Mouse (Mus musculus) regulatory T cell (primary cell): ENCODE results near the gene Cox7a1.
"Not testable (repeated sequence)": the region's sequence is repeated elsewhere in the genome, so short reads cannot be mapped to it uniquely, and the experiment has no call there.

Experiments
- in situ Hi-C: fragments of 300-600 bp; cut with MboI, MseI; formaldehyde crosslinking; loops from one replicate; pipeline ENCODE4 v1.15.1; 2025; ENCODE audit warnings: high pct_unique_total_duplicates

Cox7a1 gene

GRCm38 (mm10) chr7:30193013-30193412 lies 9.1 kb downstream of the Cox7a1 start:
- in situ Hi-C loops: no loop called here

DNA sequence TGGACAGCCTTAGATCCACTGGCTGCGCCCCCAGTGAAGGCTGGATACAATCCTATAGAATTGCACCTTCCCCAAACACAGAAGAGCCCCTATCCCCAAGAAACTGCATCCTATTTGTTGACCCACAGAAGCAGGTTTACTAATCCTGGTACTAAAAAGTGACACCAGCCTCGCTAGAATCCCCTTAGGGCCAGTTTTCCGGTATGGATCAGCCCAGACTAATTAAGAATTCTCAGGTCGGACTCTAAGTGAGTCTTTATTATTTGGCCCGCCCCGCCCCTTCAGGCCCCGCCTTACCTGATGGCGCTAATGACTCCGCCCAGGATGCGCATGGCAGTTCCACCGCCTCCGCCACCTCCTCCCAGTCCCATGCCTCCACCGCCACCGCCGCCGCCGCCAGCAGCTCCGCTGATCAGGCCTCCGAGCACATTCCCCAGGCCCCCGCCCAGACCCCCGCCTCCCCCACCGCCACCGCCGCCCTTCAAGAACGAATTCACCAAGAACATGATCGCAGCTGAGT lies 9.7 kb downstream of the Cox7a1 start:
- in situ Hi-C loops: no loop called here

- in situ Hi-C loops: no loop called here
Measured at GRCm38 (mm10) chr7:30194101-30194831, 10.3 kb downstream of the Cox7a1 start.

DNA sequence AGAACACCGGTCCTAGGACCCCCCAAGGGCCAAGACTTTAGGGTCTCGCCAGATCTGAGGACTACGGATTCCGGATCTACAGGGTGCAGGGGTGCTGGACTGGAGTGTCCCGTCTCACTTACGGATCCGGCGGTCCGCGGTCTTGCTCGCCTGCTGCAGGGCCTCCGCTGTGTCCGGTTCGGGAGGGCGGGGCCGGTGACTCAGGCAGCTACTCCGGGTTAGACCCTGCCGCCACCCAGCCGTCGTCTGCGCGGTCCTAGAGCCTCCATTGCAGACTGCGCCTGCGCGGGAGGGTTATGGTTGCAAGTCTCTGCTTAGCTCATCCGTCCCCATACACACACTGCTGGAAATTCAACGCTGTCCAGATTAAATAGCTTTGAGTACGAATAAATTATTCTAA lies 10.9 kb downstream of the Cox7a1 start:
- in situ Hi-C loops: no loop called here

GRCm38 (mm10) chr7:30195461-30195860 lies 11.5 kb downstream of the Cox7a1 start:
- in situ Hi-C loops: no loop called here

- in situ Hi-C loops: no loop called here
Measured at GRCm38 (mm10) chr7:30196171-30196570, 12.2 kb downstream of the Cox7a1 start.

DNA sequence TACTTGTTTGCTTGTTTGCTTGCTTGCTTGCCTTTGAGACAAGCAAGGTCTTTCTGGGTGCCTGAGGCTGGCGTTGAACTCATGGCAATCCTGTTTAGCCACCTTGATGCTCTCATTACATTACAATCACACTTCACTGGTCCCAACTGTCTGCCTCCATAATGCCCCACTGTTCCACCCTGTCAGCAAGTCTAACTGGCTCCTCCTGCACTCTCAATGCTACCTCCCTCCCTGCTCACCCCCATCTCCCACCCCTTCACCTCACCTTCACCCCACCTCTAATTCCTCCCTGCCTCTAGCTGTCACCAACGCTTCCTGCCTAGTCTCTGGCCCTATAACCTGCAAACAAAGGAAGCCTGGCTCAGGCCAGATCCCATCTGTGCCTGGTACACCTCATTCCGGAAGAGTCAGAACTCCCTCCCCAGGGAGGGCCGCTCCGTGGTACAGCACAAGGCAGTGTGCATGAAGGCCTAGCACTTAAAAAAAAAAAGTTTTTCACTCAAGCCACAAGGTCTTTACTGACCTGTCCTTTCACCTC lies 13.7 kb downstream of the Cox7a1 start:
- in situ Hi-C loops: no loop called here

GRCm38 (mm10) chr7:30198481-30198971 lies 14.6 kb downstream of the Cox7a1 start, which contains the start of gene Capns1:
TSS of gene Capns1 (minus strand) at chr7:30198811.
- in situ Hi-C loops: no loop called here

DNA sequence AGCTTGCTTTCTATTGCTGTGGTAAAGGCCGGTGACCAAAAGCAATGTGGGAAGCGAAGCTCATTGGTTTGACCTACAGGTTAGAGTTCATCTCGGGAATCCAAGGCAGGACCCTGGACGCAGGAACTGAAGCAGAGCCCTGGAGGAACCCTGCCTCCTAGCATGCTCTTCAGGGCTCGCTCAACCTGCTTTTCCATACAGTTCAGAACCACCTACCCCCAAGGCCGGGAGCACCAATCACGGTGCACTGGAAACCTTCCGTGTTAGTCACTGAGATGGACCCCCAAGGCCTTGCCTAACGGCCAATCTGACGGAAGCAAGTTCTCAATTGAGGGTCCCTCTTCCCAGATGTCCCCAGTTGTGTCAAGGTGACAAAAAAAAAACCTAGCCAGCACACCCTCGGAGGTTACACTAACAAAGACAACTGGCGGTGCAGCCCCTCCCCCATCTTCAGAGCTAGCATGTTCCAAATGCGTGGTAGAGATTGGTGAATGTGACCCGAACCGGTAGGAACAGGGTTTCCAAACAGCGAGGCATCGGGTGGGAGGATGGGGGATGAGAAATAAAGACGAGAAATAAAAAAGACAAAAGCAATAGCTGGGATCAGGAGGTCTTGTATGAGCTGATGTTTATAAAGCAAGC lies 15.7 kb downstream of the Cox7a1 start:
- in situ Hi-C loops: no loop called here

DNA sequence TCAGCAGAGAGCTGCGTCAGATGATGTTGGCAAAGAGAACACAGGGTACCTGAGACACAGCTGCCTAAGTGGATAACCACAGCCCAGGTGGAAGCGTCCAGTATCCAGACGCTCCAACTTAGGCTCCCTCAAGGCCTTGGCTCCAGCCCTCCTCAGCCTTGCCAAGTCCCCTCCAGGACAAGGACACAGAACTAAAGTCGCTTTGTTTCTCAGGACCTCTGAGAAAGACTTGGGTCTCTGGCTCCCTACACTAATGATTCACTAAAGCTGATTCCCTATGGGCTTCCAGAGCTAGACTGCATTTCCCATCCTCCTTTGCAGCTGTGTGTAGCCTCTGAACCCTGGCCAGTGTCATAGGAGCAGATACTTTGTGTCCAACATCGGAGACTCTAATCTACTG lies 16.3 kb downstream of the Cox7a1 start:
- in situ Hi-C loops: no loop called here

DNA sequence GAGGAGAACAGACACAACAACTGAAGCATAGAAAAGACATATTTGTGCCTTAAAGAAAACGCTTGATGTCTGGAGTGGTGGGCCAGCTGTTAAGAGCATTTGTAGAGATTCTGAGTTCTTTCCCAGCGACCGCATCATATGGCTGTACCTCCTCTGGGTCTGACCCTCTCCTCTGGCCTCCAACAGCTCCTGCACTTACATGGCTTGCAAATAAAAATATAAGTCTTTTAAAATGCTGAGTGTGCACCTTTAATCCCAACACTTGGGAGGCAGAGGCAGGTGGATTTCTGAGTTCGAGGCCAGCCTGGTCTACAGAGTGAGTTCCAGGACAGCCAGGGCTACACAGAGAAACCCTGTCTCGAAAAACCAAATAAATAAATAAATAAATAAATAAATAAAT lies 16.7 kb downstream of the Cox7a1 start:
- in situ Hi-C loops: not testable (repeated sequence)

- in situ Hi-C loops: no loop called here
Measured at GRCm38 (mm10) chr7:30202895-30203690, 19.1 kb downstream of the Cox7a1 start.

DNA sequence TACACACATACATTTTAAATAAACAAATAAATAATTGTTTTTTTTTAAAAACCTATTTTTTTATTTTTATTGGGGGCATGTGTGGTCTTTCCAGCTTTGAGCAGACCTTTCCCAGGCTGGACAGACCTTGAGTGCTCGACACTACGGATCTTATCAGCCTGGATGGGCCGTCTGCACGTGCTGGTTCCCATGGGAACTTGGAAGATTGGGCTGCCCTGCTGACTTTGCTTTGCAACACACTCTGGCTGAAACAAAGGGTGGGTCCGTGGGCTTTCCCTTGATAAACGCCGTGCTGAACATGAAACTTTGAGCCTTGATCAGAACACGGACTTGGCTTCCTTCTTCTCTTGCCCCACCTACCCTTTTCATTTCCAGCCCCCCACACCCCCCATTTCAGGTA lies 20.4 kb downstream of the Cox7a1 start:
- in situ Hi-C loops: no loop called here

DNA sequence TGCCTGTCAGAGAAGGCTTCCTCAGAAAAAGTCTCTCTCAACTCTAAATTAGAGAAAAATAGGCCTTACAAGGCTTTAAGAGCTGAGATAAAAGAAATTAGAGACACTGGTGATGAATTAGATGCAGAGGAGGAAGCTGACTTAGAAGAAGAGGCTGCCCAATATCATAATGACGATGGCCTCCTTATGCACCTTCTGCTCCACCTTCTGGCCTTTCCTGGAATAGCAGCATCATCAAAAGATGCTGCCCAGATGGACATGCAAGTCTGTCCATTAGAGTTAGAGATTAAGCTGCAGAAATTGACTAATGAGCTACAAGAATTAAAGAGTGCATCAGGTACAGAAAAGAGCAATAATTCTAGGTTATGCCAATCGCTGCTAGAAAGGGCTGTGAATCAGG lies 21.4 kb downstream of the Cox7a1 start:
- in situ Hi-C loops: no loop called here

- in situ Hi-C loops: not testable (repeated sequence)
Measured at GRCm38 (mm10) chr7:30206364-30206763, 22.4 kb downstream of the Cox7a1 start.

- in situ Hi-C loops: loop anchor here (5.0 kb wide), 1 partner anchor 39 kb away; no protein-coding TSS in a partner anchor
Measured at GRCm38 (mm10) chr7:30211025-30211424, 27.1 kb downstream of the Cox7a1 start.

- in situ Hi-C loops: loop anchor here (5.0 kb wide), 1 partner anchor 42 kb away; no protein-coding TSS in a partner anchor
Measured at GRCm38 (mm10) chr7:30213881-30214280, 29.9 kb downstream of the Cox7a1 start.

DNA sequence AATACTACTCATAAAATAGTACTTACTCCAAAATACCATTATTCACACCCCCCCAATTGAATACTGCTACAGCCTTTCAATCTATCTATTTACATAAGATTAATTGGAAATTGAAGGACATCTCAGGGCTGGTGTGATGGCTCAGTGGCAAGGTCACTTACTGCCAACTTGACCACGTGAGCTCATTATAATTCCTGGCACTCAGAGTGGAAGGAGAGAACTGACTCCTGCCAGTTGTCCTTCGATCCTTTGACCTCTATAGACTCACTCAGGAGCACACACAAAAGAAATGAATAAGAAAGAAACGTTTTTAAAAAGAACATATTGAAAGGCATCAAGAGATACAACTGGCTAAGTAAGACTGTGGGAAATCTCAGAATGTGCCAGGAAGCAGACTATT lies 31.9 kb downstream of the Cox7a1 start:
- in situ Hi-C loops: no loop called here

DNA sequence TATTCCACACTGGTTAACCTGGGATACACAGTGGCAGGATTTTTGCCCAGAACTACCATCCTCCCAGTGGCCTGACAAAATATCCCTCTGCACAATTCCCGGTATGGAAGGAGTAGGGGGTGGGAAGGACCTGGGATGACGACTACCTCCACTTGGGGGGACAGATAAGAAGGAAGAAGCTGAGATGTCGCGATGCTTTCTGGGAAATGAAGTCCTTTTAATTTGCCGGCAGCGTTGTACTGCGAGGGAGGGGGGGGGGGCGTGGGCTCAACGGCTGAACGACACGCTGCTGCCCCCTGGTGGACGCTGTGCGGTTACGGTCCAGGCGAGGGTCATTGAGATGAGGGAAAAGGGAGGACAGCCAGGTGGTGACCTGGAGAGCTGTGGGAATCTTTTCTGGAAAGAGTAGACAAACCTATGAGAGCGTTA lies 32.8 kb downstream of the Cox7a1 start:
- in situ Hi-C loops: no loop called here

- in situ Hi-C loops: no loop called here
Measured at GRCm38 (mm10) chr7:30217277-30217676, 33.3 kb downstream of the Cox7a1 start.

- in situ Hi-C loops: no loop called here
Measured at GRCm38 (mm10) chr7:30219293-30220007, 35.5 kb downstream of the Cox7a1 start.
